Mouse (Mus musculus) liver, embryonic 14.5 days (tissue): ENCODE measurements around the gene Evx2. TPM values are rescaled to one million over a fixed set of nuclear protein-coding genes. Genes with fewer than 3 reads are reported as not detected.
A peak's percentile ranks its signal among the peaks of the same experiment; 100 is the strongest.

Source experiments
- ATAC-seq: fragments of 200-750 bp; cut with Nextera tagmentation; 2 replicates; pipeline ENCODE4 v1.8.0; 2017; ENCODE audit warnings: moderate number of reproducible peaks, mild to moderate bottlenecking, moderate library complexity; ENCODE audit not compliant: insufficient read depth
- DNase-seq, 3 experiments: peaks; one replicate each; pipeline ENCODE4 v3.0.0-alpha.2; 2012 to 2013; ENCODE audit warnings: low read depth in 3 of 3, low spot score in 3 of 3
- H3K27ac ChIP-seq: fragments of 300-500 bp; sonication (generic); 2 replicates; pipeline ENCODE4 v1.5.1; 2014; ENCODE audit warnings: moderate library complexity, mild to moderate bottlenecking, control low read depth, inconsistent platforms
- H3K27me3 ChIP-seq: fragments of 300-500 bp; sonication (generic); 2 replicates; pipeline ENCODE4 v1.6.1; 2014; ENCODE audit warnings: mild to moderate bottlenecking, low read length, moderate library complexity; ENCODE audit not compliant: control insufficient read depth, insufficient read depth
- H3K36me3 ChIP-seq: fragments of 300-500 bp; sonication (generic); replicated peaks from 2 replicates; pipeline ENCODE4 v1.6.1; 2014; ENCODE audit warnings: low read depth; ENCODE audit not compliant: control insufficient read depth, insufficient read depth
- H3K4me1 ChIP-seq, 2 experiments: fragments of 200-500 bp in 1 of 2; fragments of 300-500 bp in 1 of 2; sonication (generic) in 1 of 2; replicated peaks; 2 replicates each; pipeline ENCODE4 v1.6.1; 2012 to 2014; ENCODE audit warnings: antibody characterized with exemption in 1 of 2, inconsistent platforms in 1 of 2, low read length in 1 of 2; ENCODE audit not compliant: control insufficient read depth in 2 of 2, insufficient read depth in 2 of 2
- H3K4me2 ChIP-seq: fragments of 300-500 bp; sonication (generic); 2 replicates; pipeline ENCODE4 v1.6.1; 2014; ENCODE audit warnings: low read depth, mild to moderate bottlenecking, control low read depth, moderate library complexity
- H3K4me3 ChIP-seq, 2 experiments: fragments of 200-500 bp in 1 of 2; fragments of 300-500 bp in 1 of 2; sonication (generic) in 1 of 2; 2 replicates each; pipeline ENCODE4 v1.5.1; 2012 to 2014; ENCODE audit warnings: low read depth in 2 of 2, low read length in 2 of 2, mild to moderate bottlenecking in 2 of 2, control low read depth in 1 of 2, inconsistent platforms in 1 of 2, moderate library complexity in 1 of 2; ENCODE audit not compliant: insufficient read depth in 1 of 2
- H3K9ac ChIP-seq: fragments of 300-500 bp; sonication (generic); replicated peaks from 2 replicates; pipeline ENCODE4 v1.6.1; 2014; ENCODE audit warnings: mild to moderate bottlenecking, control low read depth, moderate library complexity
- H3K9me3 ChIP-seq: fragments of 300-500 bp; sonication (generic); 2 replicates; pipeline ENCODE4 v1.6.1; 2016; ENCODE audit warnings: low read length, mixed read lengths; ENCODE audit not compliant: control insufficient read depth
- CTCF ChIP-seq: IDR thresholded peaks from 2 replicates; pipeline ENCODE4 v1.5.1; 2016; ENCODE audit warnings: antibody characterized with exemption, low read depth, control low read depth
- EP300 ChIP-seq: IDR thresholded peaks from 2 replicates; pipeline ENCODE4 v1.6.1; 2016; ENCODE audit warnings: antibody characterized with exemption, low read depth
- WGBS: fragments of 180-500 bp; shearing (Covaris S2); extraction: QIAGEN DNeasy Blood & Tissue Kit; methylation state at CpG from one replicate; pipeline ENCODE4 v1.1.7; 2014; ENCODE audit not compliant: insufficient replicate concordance; 5-methylcytosine and 5-hydroxymethylcytosine counted together
- polyA plus RNA-seq, 2 experiments: library from polyadenylated mRNA; depleted of rRNA in 1 of 2; stranded (reverse) in 1 of 2; unstranded in 1 of 2; fragments of >200 nt; fragmentation: Nextera tagmentation in 1 of 2; extraction: Ambion mirVana in 1 of 2; gene quantifications; 2 replicates each; pipeline versions ENCODE4 v1.2.1 to v1.2.3; 2012 to 2014

Gene Evx2
- polyA plus RNA-seq, 2 experiments, result 0.02 TPM; not detected in 1

DNA sequence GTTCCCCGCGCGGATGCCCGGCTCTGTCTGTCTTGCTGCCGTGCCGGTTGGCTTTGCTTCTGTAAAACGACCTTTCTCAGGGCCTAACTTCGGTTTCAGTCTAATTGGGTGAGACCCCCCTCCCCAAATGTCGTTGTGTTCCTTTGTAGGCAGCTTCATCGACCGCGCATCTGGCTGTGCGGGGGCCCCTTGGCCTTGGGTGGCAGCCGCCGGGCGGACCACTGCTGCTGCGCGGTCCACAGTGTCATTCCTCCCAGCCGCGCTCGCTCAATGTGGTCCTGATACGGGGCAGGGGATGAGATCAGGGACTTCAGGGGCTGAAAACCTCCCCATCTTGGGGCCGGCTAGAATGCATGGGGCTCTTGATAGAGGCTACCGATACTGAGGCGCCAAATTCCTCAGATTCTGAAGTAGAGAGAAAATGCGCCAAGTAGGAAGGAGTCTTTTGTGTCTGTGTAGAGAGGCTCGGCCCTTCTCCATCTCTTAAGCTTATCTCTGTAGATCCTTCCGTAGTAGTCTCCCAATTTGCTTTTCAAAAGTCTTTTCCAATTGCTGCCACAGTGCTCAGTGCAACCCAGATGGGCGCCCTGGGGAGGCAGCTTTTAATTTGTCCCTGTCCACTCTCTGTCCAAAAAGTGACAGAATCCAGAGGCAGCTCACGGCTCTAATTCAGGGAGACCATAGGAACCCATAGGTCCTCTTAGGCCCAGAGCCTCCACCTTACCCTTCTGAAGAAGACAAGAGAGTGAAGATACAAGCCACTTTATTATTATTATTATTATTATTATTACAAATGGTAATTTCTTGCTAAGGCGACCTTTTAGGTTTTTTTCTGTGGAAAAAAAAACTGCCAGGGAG, 28.6 kb upstream of the Evx2 start:
- H3K4me2 ChIP-seq, result no peak overlapping the region
- ATAC-seq, result no peak
- H3K4me3 ChIP-seq, result no peak overlapping the region
- WGBS, result 2% methylated on average over 31 of the region's 31 CpGs
- H3K27me3 ChIP-seq, result peaks cover 97% of the 10 kb centered on the region
- no peaks in the 10 kb centered on the region for H3K36me3 ChIP-seq
- no peak for TF ChIP-seq CTCF
- no peak for TF ChIP-seq EP300
- no peak overlapping the region for H3K27ac ChIP-seq
- no peak overlapping the region for H3K9ac ChIP-seq
- H3K4me1 ChIP-seq, result no peaks in the 10 kb centered on the region
- no peaks in the 10 kb centered on the region for H3K9me3 ChIP-seq
- no peak for DNase-seq

DNA sequence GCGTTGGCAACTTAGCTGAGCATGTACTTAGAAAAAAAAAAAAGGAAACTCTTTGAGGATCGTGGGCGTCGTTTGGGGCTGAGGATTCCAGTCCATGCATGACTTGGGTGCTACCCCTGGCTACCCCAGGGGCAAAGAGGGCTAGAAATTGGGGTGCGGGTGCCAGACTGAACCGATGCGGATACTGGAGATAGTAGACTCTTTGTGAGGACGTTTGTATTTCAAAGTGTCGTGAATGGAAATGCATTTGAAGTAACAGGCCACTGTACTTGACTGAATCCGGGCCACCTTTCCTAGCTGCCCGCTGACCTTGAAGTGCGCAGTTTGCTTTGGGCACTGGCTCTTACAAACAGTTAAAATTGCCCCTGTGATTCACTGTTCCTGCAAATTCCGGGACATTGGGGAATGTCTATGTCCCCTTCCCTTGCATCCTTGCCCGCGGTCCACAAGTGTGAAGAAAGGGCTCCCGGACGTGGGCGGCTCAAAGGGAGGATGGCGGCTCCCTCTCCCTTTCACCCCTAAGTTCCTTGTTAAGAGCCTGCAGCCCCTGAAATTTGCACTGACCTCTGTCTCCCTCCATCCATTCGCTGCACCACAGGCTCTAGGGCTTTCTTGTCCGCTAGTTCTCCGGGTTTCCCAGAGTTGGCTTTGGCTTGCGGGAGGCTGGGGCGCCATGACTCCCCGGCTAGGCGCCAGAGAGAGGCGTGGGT, 27.8 kb upstream of the Evx2 start:
- H3K4me2 ChIP-seq, result no peak overlapping the region
- ATAC-seq (no peak), DNase-seq (no peak)
- no peaks in the 10 kb centered on the region for H3K36me3 ChIP-seq
- TF ChIP-seq EP300 (no peak), CTCF (no peak)
- H3K9me3 ChIP-seq, result no peaks in the 10 kb centered on the region
- peaks cover 97% of the 10 kb centered on the region for H3K27me3 ChIP-seq
- no peak overlapping the region for H3K9ac ChIP-seq
- no peak overlapping the region for H3K27ac ChIP-seq
- no peaks in the 10 kb centered on the region for H3K4me1 ChIP-seq
- H3K4me3 ChIP-seq, result no peak overlapping the region
- WGBS, result 1% methylated on average over 27 of the region's 27 CpGs

DNA sequence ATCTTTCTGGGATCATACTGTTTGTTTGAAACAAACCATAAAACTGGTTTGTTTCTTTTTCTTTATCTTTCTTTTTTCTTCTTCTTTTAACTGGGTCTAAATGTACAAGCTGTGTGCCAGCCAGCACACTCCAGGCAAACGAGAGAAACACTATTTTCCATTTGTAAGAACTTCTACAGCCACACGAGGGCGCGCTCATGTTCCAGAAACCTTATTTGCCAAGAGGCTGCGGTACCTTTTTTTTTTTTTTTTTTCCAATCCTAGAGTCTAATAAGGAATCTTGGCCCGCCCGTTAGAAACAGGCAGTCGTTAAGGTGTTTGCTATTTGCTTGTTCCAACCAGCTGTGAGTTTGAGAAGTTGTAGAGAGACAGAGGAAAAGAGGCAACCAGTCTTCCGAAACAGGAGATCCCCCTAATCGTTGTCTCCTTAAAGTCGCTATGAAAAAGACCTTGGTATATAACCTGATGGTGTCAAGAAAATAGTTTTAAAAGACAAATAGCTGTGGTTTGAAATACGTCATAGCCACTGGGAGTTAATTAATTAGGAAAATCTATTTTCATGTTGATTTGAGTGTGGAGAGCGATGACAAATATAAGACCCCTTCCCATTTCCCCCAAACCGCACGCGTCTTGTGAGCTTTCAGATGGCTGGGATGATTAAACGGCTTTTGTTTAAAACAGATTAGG, 27.1 kb upstream of the Evx2 start:
- TF ChIP-seq CTCF (peak; percentile 32; the same call in 1 of the 2 replicates), EP300 (no peak)
- Histone ChIP-seq H3K27ac (no peak overlapping the region), H3K4me2 (no peak overlapping the region), H3K4me3 (no peak overlapping the region), H3K36me3 (no peaks in the 10 kb centered on the region), H3K9ac (no peak overlapping the region), H3K9me3 (no peaks in the 10 kb centered on the region), H3K4me1 (no peaks in the 10 kb centered on the region), H3K27me3 (peaks cover 97% of the 10 kb centered on the region)
- ATAC-seq (no peak), DNase-seq (no peak)
- 7% methylated on average over 17 of the region's 17 CpGs for WGBS

DNA sequence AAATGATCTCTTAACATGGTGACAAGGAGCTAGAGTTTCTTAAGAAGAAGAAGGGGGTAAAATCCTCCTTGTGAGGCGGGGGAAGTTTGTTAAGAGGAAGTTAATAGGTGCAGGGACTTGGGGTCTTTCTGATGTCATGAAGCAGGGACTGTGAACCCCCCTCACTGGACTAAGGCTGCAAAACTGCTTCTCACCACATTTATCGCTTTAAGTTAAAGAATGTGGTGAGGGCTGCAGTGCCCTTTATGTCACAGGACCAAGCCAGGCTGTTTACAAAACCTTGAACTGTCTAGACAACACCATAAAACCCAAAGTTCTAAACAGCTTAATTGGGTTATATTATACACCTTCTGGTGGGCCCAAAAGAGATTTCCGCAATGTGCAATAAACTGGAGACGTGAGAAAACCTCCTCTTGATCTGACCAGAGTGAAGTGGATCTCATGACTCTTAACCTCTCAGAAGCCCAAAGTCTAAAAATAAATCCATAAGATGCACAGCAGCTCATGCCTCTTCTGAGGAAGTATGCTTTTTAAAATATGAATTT, 25.8 kb upstream of the Evx2 start:
- H3K27ac ChIP-seq, result no peak overlapping the region
- no peaks in the 10 kb centered on the region for H3K9me3 ChIP-seq
- no peak overlapping the region for H3K9ac ChIP-seq
- no peaks in the 10 kb centered on the region for H3K4me1 ChIP-seq
- H3K36me3 ChIP-seq, result no peaks in the 10 kb centered on the region
- H3K4me3 ChIP-seq, result no peak overlapping the region
- 16% methylated on average over 4 of the region's 4 CpGs for WGBS
- ATAC-seq (no peak), DNase-seq (no peak)
- no peak for TF ChIP-seq CTCF
- no peak overlapping the region for H3K4me2 ChIP-seq
- peaks cover 97% of the 10 kb centered on the region for H3K27me3 ChIP-seq
